Mouse (Mus musculus) thymus, postnatal 14 days (tissue): Measurements from ENCODE around the gene Atp6v0a4.

Experiments
- DNase-seq: peaks from one replicate; pipeline ENCODE4 v3.0.0; 2021

The Atp6v0a4 gene

DNA sequence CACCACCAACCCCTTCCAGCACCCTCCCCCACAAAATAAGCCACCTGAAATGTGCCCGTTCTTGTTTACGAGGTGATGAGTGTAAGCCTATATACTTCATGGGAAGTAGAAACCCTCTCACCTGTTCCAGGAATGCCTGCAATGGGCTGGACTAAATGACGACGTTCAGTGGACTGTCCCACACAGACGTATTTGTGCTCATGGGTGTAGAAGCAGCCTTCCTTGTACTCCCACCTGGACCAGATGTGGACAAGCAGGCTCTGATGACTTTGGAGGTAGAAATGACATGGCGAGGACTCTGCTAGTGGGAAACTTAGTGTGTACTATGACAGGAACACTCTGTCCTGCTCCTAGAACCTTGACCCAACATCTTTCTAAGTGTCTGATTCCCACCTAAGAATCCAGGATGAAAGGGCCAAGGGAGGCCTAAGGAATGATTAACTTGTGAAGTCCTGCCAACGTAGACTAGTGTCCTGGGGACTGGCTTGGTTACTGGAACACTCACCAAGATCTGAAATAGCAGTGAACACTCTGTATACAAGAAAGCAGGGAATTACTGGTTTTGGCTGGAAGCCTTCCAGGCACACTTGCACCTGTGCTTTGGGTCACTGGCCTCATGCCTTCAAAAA lies at the start of gene Atp6v0a4:
Gene Atp6v0a4, minus strand, starts transcription at position 380 of the 629 bp plus-strand sequence.
- DNase-seq: no peak

DNA sequence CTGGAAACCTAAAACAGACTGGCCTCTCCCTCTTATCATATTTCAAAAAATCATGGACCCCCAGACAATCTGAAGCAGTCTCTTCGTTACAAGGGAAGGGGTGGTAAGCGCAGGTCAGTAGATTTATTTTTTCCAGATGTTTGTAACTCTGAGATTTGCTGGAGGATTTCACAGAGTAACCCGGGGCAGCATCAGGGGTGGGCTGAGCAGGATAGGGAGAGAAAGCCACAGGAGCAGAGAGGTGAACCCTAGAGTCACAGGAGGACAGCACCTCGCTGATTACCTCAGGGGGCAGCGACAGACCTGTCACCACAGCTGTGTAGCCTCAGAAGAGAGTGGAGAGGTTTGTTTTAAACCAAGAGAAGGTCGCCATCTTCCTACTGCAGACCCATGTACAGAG lies 41.0 kb upstream of the Atp6v0a4 start:
- DNase-seq: no peak

DNA sequence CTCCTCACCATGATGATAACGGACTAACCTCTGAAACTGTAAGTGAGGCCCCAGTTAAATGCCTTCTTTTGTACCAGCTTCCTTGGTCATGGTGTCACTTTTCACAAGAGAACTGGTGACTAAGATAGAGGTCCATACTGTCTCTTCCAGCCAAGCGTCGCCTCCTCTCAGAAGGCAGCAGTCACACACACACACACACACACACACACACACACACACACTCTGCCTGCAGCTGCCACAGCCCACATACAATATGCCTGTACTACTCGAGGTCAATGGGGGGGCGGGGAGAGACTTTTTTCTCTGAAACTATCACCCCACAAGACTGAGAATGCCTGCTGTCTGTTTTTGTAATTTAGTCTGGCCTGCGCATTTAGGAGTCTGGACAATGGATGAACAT lies 40.3 kb upstream of the Atp6v0a4 start:
- DNase-seq: no peak

DNA sequence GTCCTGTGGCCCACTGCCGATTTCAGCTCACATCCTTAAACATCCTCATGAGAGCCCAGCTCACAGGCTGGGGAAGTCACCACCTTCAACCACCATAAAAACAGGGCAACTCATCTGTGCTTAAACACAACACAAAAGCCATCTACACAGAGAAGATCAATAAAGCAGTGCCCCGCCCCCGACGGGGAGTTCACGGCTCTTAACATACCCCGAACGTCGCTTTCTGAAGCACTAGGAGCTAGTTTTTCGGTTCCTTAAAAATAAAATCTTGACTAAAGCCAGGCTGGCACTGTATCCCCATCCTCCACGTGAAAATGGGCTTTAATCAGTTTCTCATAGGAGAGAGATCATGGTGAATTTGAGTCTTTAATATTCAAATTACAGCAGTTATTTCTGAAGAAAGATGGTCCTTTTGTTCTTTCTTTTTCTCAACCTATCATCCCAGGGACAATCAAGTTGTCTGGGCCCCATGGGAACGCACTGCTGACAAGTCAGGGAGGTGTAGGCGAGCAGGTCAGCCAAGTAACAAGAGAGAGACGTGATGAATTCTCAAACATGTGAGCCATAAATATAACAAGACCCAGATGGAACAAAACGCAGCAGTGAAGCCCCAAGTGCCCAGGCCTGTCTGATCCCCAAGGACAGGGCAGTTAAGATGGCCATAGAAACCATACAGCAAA lies 38.6 kb upstream of the Atp6v0a4 start:
- DNase-seq: no peak

DNA sequence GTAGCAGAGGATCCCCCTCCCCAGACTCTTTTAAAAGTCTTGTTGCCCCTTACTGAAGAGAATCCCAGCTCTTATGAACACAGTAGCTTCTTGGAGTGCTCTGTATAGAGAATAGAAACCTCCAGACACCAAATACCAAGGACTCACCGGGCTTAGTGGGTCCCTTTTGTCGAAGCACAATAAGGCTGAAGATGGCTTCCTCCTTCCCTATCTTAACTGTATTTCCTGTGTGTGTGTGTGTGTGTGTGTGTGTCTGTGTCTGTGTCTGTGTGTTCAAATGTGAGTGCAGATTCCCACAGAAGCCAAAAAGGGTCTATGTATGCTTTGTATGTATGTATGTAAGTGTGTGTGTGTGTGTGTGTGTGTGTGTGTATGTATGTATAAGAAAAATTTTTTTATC lies 36.2 kb upstream of the Atp6v0a4 start:
- no peak for DNase-seq

DNA sequence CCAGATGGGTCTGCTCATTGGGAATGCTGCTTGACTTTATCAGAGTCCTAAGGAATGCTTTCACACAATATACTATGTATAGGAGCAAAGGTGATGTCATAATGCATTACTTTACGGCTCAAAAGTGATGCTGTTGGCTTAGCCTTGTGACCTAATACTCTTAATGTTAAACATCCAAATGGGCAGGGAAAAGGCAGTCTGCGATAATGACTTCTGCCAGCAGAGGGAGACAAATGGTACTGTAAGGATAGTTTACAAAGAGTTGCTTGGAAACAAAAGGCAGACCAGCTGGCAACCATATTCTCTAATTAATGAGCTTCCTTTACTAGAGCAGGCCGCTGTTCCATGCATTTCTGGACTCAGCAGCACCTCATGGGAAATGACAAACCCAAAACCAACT lies 35.7 kb upstream of the Atp6v0a4 start:
- peak; percentile 76 for DNase-seq

DNA sequence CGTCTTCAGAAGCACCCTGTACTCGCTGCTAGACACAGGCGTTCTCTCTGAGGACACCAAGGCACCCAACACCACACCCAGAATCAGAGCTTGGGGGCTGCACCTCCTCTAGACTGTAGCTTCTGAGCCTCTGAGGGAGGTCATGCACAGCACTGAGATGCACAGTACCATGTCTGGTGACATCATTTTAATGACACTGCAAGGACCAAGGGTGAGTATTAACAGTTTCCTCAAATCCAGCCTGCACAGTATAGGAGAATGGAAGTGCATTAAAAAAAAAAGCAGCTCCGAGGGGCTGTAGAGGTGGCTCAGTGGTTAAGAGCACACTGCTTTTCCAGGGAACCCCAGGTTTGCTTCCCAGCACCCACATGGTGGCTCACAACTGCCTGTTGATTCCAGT lies 35.2 kb upstream of the Atp6v0a4 start:
- no peak for DNase-seq

DNA sequence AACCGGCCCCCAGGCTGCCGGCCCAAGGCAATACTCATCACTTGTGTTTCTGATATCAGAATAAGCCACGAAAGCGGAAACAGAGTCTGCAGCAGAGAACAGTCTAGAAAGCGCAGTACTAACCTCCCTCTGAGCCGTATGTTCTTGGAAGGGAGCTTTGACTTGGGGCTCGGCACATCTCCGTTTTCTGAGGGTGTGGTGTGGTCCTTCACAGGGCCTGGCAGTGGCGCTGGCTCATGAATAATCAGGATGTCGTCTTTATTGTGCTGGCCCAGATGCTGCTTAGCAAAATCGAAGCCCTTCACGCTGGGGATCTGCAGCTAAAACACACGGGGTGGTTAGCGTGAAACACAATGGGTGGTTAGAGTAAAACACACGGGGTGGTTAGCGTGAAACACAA lies 33.5 kb upstream of the Atp6v0a4 start:
- DNase-seq: no peak

DNA sequence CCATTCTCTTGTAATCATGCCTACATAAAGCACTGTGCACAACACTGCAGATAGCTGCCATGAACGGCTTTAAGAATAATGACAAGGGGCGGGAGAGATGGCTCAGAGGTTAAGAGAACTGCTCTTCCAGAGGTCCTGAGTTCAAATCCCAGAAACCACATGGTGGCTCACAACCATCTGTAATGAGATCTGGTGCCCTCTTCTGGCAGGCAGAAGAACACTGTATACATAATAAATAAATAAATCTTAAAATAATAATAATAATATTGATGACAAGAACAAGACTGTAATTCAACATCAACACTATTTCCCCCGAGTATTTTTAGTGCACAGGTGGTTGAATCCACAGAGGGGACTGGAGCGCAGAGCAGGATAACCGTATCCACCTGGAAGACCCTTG lies 31.8 kb upstream of the Atp6v0a4 start:
- no peak for DNase-seq

DNA sequence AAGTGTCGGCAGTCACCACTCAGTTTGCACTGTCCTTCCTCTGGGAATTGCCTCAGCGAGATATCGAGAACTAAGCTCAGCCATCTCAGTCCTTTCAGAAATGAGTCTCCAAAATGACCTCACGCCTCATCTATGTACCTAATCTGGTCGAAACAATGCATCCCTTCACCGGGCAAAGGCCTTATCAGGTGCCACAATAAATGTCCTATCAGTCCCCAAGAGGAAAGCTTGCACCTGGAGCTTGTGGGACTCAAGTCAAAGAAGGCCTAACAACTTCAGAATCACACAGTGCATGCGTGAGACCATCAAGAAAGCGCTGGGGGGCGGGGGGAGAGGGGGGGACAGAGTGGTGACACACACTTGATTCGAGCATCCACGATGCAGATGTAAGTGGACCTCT lies 27.9 kb upstream of the Atp6v0a4 start:
- no peak for DNase-seq

DNA sequence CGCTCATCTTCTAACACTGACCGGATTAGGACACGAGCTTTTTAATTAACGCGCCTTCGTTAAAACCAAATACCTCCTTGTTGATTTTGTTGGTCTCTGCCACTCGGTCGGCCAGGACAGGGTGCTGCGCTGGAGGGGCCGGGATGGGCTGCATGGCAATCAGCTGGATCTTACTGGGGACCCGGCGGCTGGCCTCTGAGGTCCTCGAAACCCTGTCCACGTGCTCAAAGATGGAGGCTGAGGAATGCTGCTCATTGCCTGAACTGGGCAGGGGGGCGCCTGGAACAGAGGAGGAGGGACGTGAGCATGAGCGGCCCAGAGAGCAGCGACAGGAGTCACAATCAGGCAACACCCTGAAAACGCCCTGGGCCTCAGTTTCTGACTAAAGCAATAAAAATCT lies 25.1 kb upstream of the Atp6v0a4 start:
- no peak for DNase-seq

DNA sequence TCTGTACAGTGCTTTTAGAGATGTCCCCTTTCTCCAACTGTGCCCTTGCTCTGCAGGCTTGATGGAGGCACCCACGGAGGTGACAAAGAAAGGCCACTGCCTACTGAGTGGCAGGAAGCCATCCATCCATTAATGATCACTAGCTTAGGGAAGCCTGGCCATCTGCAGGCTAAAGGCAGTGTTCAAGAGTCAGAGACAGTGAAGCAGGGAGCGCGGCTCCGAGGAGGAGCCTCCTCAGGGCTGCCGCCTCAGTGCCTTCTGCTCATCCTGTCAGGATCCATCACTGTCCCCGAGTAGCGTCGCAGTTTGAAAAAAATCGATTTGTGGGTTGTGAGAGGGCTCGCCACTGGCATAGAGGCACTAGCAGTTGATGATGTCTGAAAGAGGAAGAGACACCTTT lies 24.2 kb upstream of the Atp6v0a4 start:
- no peak for DNase-seq

DNA sequence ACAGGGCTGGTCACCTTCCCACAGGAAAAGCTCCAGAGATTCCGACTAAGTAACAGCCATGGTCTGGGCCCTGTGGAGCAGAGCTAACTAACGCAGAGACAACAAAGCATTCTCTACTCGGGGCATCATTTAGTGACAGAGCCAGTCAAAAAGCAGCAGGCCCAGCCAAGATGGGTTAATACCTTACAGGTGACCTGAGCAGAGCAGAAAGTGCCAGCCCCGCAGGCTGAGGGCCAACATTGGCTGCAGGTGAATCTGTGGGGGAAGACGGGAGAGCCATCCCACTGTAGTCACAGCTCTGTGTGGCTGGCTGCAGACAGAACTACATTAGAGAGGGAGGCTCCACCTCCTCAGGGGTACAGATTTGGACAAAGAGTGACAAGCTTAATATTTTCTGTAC lies 22.9 kb upstream of the Atp6v0a4 start:
- no peak for DNase-seq

DNA sequence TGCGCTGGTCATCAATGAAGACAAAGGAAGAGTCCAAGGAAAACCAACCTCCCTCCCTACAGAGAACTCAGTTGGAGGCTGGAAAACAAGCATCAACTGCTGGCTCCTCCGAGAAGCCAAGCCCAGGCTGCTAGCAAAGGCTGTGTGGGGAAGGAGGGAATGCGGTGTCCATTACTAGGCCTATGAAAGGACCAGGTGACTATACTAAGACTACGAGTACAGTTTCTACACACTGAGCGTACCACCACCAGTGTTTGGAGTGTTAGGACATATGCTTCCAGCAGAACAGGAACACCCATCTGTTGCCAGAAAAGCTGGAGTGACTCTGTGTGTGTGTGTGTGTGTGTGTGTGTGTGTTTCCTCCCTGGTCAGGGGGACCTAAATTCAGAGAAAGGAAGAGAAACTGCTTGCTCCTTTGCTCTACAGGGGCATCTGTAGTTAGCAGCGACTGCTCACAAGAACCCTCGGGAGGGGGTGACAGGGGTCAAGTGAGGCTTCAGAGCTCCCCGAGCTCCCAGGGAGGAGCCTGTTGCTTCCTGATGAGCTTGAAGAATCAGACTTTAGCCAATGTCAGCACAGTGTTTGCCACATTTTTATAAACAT lies 21.2 kb upstream of the Atp6v0a4 start:
- DNase-seq: no peak

DNA sequence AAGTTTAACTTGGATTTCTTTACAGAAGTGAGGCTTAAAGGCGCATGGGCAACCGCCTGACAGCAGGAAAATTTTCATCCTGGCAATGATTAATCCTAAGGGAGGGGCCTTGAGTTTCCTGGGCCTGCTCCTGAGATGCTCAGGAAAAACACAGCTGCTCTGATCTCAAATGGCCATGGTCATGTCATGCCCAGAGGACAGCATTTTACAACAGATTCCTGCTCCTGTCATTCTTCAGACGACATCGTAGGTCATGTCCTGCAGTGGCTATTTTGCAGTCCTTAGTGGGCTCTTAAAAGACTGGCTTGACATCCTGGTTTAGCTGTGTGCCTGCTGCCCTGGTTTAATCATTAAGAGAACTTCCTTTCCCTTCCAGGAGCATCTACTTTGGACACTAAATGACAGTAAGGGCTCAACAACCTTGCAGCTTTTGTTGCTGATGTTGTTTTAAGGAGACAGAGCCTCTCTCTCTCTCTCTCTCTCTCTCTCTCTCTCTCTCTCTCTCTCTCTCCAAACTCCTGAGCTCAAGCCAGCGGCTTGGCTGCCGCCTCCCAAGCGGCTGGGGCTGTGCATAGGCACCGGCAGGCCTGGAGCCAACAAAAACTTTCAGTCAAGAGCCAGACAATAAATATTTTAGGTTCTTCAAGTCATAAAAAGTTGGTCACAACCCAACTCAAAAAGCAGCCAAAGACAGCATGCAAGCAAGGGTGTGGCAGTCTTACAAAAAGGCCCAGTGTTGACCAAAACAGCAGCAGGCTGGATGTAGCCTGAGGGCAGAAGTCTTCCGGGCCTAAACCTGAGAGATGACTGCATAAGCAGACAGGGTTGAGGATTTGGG lies 20.0 kb upstream of the Atp6v0a4 start:
- DNase-seq: no peak

DNA sequence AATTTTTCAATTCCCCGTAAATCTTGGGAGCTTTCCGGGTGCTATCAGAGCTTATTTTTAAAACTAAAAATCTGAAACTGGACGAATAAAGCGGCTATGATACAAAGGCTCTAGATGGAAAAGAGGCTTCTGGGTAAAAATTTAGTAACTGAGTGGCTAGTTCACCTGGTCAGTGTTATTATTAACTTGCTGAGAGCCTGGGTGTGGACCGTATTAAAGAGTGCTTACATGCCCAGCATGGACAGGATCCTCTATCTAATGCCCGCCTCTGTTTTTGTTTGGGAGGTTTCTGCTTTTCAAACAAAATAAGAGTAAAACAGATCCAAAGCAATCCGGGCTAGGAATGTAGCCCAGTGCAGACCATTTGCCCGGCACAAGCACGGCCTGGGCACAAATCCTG lies 16.0 kb upstream of the Atp6v0a4 start:
- DNase-seq: no peak

DNA sequence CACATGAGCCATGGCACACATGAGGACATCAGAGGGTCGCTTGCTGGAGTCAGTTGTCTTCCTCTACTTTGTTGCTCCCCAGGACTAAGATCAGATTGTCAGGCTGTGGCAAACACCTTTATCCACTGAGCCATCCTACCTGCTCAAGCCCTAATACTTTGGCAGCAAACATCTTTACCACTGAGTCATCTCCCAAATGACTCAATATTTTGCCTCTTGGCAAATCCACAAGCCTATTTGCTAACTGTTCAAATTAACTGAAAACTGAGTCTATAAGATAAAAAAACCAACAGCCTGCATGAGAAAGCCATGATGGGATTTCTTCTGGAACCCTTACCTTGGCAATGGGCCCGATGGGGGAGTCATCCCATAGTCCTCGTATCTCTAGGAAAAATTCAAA lies 14.7 kb upstream of the Atp6v0a4 start:
- DNase-seq: no peak

DNA sequence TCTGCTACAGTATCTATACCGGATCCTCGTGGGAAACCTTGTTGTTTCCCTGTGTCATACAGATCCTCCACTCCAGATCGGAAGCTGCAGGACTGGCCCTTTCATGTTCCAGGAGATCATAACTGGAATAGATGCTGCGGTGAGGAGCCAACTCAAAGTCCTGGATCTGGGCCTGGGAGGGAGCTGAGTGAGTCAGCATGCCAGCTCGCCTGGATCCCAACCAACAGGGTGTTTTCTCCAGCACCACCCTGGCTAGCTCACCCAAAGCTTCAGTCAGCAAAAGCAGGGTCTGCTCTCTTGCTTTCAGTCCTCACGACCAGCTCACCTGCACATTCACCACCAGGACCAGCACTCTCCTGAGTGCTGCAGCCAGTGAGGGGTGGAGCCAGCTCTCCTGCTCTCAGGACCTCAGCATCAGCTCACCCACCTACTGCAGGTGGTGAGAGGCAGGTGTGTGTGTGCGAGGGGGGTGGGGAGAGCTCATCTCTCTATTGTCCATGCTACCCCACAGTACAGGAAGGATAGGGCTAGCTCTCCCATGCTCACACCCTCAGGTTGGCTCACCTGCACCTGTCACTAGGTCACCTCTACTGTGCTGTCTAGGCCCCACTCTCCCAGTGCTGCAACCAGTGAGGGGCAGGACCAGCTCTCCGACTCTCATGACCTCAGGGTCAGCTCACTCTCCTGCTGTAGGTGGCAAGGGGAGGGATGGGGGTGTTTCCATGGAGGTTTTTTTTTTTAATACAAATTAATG lies 10.6 kb upstream of the Atp6v0a4 start:
- no peak for DNase-seq

DNA sequence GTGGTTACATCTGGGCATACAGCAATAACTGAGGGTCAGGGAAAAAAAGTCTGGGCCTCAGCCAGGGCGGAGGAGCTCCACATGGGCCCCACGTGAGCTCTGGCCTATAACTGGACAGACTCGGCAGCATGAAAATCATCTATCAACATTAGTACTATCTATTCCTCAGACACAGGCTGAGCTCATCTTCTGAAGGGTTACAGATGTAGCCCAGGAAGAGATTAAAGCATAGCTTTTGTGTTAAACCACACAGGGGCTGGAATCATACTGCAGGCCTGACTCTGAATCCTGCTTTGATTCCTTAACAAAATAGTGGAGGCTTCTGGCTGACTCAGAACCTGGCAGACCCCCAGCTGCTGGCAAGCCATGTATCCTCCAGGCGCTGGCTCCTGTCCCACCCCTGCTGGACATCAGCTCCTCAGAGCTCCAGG lies 7.4 kb upstream of the Atp6v0a4 start:
- DNase-seq: no peak

DNA sequence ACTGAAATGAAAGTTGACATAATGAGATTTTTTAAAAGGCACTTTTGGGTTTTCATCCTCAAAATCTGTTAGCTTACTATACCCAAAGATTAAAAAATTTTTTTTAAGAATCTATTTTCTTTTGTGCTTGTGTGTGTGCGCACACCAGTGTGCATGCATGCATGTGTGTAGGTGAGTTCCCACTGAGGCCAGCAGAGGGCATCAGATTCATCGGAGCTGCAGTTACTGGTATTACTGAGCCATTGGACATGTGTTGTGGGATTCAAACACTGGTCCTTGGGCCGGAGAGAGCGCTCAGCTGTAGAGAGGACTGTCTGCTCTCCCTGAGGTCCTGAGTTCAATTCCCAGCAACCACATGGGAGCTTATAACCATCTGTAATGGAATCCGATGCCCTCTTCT lies 5.5 kb upstream of the Atp6v0a4 start:
- DNase-seq: no peak

DNA sequence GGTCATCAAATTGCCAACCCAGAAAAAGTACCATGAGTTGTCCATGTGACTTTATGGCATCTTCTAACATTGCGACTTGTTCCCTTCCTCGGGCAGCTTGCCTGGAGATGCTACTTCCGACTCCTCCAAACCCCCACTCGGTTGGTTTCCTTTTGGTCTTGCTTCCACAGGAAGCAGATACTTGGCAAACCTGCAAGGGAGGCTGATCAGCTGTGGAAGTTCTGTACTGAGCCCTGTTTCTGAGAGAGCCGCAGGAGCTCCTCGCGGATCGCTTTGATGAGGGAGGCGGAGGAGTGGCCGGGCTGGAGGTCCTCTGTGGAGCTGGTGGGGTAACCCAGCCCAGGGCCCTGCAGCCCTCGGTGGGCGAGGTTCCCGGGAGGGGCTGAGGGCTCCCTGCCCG lies 3.7 kb upstream of the Atp6v0a4 start:
- DNase-seq: no peak

DNA sequence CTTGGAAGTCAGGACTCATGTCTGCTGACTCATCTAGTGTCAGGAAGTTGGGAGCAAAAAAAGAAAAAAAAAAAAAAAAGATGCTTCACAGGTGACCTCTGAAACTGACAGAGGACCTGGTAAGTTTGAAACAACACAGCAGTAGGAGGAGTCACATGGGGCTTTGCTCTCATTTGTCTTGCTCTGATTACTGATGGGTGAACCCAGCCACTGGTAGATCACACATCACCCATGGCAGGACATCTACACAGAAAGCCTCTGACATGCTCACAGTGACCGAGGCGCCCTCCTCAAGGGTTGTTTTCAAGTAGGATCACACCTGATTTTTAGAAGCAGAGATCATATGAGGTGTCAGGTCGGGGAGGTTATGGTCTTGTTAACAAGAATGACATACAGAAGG lies 1.1 kb upstream of the Atp6v0a4 start:
- no peak for DNase-seq

DNA sequence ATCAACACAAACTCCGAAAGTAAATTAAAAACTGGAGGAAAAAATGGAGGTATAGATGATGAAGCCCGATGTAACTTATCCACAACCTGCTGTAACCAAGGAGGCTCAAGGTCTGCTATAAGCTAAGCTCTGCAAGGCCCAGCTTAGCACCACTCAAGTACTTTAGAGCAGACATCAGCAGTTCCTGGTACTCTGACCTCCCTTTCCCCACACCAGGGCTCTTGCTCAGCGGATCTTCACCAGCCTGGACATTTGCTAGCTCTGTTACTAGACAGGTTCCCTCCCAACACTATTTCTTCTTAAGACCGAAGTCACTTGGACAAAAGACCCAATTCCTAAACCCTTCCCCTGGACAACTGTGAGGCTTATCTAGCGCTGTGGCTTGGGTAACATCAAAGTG lies 496 bp upstream of the Atp6v0a4 start:
- no peak for DNase-seq
